Mouse (Mus musculus) left cerebral cortex, adult 11 months (tissue): ENCODE measurements around the gene Wbp11.

Experiments used
- DNase-seq: peaks from one replicate; pipeline ENCODE4 v3.0.0; 2022; ENCODE audit warnings: low spot score

Wbp11 gene

GRCm38 (mm10) chr6:136837323-136837722 is 9.3 kb upstream of the Wbp11 start:
- DNase-seq: no peak

GRCm38 (mm10) chr6:136835352-136835751 is 7.3 kb upstream of the Wbp11 start, which contains the start of gene Smco3:
TSS of gene Smco3 (minus strand) at chr6:136835452.
- DNase-seq: no peak

- DNase-seq: no peak
Observed at GRCm38 (mm10) chr6:136831712-136832111, 3.7 kb upstream of the Wbp11 start.

- DNase-seq: no peak
Observed at GRCm38 (mm10) chr6:136828681-136829080, 648 bp upstream of the Wbp11 start.

GRCm38 (mm10) chr6:136827516-136827880 is 535 bp downstream of the Wbp11 start, which contains the start of gene BC049715:
TSS of gene BC049715 (plus strand) at chr6:136827626.
- DNase-seq: no peak

- no peak for DNase-seq
Observed at GRCm38 (mm10) chr6:136827116-136827515, 917 bp downstream of the Wbp11 start.

- no peak for DNase-seq
Observed at GRCm38 (mm10) chr6:136824987-136825386, 3.0 kb downstream of the Wbp11 start.

- no peak for DNase-seq
Observed at GRCm38 (mm10) chr6:136821086-136821485, 6.9 kb downstream of the Wbp11 start.

GRCm38 (mm10) chr6:136820381-136820780 is 7.7 kb downstream of the Wbp11 start:
- no peak for DNase-seq

GRCm38 (mm10) chr6:136817549-136817948 is 10.5 kb downstream of the Wbp11 start:
- peak; percentile 75 for DNase-seq

GRCm38 (mm10) chr6:136816826-136817225 is 11.2 kb downstream of the Wbp11 start:
- DNase-seq: no peak

- DNase-seq: no peak
Observed at GRCm38 (mm10) chr6:136815381-136815780, 12.7 kb downstream of the Wbp11 start.

- DNase-seq: no peak
Observed at GRCm38 (mm10) chr6:136813117-136813516, 14.9 kb downstream of the Wbp11 start.

GRCm38 (mm10) chr6:136811196-136811595 is 16.8 kb downstream of the Wbp11 start:
- DNase-seq: no peak

GRCm38 (mm10) chr6:136809673-136810072 is 18.4 kb downstream of the Wbp11 start:
- no peak for DNase-seq

GRCm38 (mm10) chr6:136809077-136809476 is 19.0 kb downstream of the Wbp11 start:
- no peak for DNase-seq

GRCm38 (mm10) chr6:136808631-136809046 is 19.4 kb downstream of the Wbp11 start:
- DNase-seq: no peak

GRCm38 (mm10) chr6:136808014-136808417 is 20.0 kb downstream of the Wbp11 start, which contains the start of gene H2afj:
TSS of gene H2afj (plus strand) at chr6:136808244.
- peak; percentile 97 for DNase-seq

- DNase-seq: no peak
Observed at GRCm38 (mm10) chr6:136807395-136808013, 20.5 kb downstream of the Wbp11 start.

- no peak for DNase-seq
Observed at GRCm38 (mm10) chr6:136806819-136807218, 21.2 kb downstream of the Wbp11 start.

- DNase-seq: no peak
Observed at GRCm38 (mm10) chr6:136805409-136805775, 22.6 kb downstream of the Wbp11 start.

GRCm38 (mm10) chr6:136804705-136805408 is 23.2 kb downstream of the Wbp11 start:
- no peak for DNase-seq
